Mouse (Mus musculus): ENCODE measurements at regions not wholly inside any gene's neighbourhood (a gene's known extent, or its start where the extent isn't known, plus 50 kb on each side); places are given as distances from the start of the nearest gene placed in this dataset.
"Not testable (repeated sequence)": the region's sequence is repeated elsewhere in the genome, so short reads cannot be mapped to it uniquely, and the experiment has no call there.

DNA sequence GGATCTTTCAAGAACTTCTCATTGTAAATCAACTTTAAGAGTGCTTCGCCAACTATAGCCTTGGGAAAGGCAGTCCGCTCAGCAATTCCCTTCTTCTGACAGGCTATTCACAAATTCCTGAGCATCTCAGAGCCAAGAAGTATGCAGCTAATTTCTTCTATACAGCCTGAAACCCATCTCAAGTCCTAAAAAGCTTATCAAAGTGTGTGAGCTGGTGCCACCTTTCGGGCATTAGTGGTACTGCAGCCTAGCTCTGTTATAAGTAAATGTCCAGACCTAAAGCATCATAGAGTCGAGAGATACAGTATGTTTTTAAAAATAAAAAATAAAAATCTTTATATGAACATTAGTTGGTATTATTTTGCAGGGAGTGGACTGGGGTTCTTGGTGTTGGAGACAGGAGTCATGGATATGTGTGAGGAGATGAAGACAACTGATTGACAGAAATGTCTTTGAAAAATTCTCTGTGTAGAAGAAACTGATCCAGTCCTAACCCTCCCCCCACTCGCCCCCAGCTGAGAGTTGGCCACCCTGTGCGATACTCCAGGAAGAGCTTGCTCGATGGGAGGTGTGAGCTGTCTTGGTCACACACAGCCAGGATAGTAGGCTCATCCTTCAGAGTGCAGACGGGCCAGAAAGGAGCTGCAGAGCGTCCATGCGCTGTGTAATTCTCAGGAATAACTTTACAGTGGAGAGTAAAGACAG, 56.4 kb downstream of the Bod1 start:
- peak; percentile 52 to 82 for DNase-seq (ENCODE audit: extremely low spot score in 1 of 2, low spot score in 1 of 2)

DNA sequence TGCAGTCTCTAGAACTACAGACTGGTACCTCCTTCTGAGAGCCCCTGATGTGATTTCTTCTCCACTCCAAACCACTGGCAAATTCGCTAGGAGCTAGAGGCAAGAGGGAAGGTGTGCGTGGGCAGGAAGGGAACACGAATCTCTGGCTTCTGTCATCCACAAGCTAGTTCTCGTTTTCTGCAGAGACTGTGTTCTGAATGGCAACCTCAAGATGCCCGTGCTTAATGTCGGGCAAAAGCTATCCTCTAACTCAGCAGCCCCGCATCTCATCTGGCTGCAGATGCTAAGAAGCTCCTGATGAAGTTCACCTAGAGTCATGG, 57.3 kb downstream of the Bod1 start:
- DNase-seq (ENCODE audit: extremely low spot score in 1 of 2, low spot score in 1 of 2), result no peak

- DNase-seq (ENCODE audit: extremely low spot score in 1 of 2, low spot score in 1 of 2), result no peak
These were observed 57.8 kb downstream of the Bod1 start for GRCm38 (mm10) chr11:31613688-31614393.

GRCm38 (mm10) chr11:31608458-31608857, 63.2 kb downstream of the Bod1 start:
- no peak for DNase-seq (ENCODE audit: extremely low spot score in 1 of 2, low spot score in 1 of 2)

DNA sequence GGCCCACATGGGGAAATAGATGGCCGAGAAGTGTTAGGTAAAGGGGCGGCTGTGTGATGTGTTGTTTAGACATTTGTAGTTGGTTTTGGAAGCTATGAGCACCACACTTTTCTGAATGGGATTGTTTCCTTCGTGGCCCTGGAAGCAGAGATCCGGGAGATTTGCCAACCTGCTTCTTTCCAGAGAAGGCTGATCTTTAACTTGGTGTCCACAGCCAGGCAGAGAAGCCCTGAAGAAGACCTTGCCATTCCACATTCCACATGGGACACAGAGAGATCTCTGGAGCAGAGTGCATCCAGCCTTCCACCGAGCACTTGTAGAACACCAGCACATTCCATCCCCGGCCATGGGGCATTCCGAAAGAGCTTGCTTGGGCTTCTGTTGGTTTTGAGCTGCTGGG, 70.2 kb downstream of the Bod1 start:
- no peak for DNase-seq (ENCODE audit: extremely low spot score in 1 of 2, low spot score in 1 of 2)

DNA sequence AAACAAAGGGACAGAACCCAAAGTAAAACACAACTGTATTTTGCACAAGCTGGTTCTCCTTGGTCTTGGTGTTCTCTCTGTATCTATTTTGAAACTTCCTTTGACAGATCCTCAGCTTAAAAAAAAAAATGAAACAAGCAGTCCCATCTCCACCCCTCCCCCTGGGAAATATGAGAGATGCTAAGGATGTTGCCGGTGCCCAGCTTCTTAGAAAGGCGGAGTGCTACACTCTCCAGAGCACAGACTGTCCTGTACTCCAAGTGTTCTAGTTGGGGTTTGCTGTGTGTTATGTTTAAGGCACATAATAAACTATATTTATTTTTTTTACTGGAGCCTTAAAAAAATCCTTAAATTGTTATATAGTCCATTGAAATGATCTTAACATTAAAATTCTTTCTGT, 78.1 kb downstream of the Bod1 start:
- no peak for DNase-seq (ENCODE audit: extremely low spot score in 1 of 2, low spot score in 1 of 2)

DNA sequence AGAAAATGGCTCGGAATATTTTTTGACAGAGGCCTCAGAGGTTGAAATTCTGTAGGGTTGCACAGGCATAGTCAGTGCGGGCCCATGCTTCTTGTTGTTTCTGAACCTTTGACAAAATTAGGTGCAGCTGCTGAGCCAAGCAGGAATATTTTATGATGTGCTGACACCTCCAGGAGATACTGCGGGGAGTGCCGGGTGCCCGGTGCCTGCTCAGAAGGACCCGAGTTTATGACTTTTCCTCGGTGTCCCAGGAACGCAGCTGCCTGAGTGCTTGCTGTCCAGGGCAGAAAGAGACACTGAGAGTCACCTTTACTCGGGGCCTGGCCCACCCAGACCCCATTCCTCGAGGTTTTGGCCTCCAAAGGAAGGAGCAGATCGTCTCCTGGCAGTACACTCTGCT, 79.6 kb downstream of the Bod1 start:
- no peak for DNase-seq (ENCODE audit: extremely low spot score in 1 of 2, low spot score in 1 of 2)

- no peak for DNase-seq (ENCODE audit: extremely low spot score in 1 of 2, low spot score in 1 of 2)
These were observed 80.6 kb downstream of the Bod1 start for GRCm38 (mm10) chr11:31591037-31591554.

- DNase-seq (ENCODE audit: extremely low spot score in 1 of 2, low spot score in 1 of 2), result no peak
These were observed 96.7 kb downstream of the Bod1 start for GRCm38 (mm10) chr11:31574941-31575340.

DNA sequence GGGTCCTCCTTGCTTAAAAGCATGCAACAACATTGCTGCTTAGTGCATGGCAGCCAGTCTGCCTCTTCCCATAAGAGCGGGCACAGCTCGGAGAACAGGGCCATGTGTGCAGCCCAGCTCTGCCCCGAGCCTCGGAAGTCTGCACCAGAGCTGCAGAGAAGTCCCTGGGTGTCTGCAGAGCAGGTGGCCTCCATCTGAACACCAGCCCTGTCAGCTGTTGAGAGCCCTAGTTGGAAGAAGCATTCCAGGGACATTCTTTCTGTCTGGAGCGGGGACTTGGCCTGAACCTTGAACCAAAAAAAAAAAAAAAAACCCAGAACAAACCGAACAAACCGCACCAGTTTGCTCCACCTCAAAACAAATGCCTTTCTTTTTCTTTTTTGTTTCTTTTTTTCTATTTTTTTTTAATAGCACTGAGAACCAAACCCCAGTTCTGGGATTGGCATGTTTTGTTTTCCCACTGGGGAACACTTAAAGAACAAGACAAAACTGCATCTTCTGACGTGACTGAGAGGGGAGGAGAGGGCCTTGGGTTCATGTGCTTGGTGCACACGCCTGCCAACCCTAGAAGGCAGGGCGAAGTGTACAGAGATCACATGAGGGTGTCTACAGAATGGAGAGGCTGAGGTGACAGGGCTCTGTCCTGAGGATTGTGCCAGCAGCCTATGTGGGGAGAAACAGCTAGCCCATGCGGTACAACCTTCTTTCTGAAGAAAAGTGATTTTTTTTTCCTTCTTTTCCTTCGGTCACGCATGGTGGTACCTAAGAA, 106.8 kb downstream of the Bod1 start:
- DNase-seq (ENCODE audit: extremely low spot score in 1 of 2, low spot score in 1 of 2), result no peak

- DNase-seq (ENCODE audit: extremely low spot score in 1 of 2, low spot score in 1 of 2), result no peak
These were observed 107.6 kb downstream of the Bod1 start for GRCm38 (mm10) chr11:31563826-31564741.

DNA sequence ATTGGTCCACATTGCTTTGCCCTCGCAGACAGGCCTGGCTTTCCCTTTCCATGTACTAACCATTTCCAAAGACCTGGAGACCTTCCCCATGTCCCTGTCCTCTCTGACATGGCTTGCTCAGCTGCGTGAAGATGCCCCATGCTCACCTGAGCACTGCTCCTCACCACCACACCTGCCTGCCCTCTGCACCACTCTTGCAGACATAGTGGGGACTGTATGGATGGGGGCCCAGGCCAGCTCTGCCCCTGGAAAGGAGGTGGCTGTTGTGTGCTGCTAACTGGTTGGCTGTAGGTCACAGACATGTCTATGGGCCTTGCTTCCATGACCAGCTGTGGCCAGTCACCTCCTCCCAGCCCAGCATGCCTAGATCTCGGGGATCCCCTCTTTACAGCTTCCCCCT, 108.7 kb downstream of the Bod1 start:
- no peak for DNase-seq (ENCODE audit: extremely low spot score in 1 of 2, low spot score in 1 of 2)

- no peak for DNase-seq (ENCODE audit: extremely low spot score in 1 of 2, low spot score in 1 of 2)
These were observed 110.9 kb downstream of the Bod1 start for GRCm38 (mm10) chr11:31560775-31561174.

DNA sequence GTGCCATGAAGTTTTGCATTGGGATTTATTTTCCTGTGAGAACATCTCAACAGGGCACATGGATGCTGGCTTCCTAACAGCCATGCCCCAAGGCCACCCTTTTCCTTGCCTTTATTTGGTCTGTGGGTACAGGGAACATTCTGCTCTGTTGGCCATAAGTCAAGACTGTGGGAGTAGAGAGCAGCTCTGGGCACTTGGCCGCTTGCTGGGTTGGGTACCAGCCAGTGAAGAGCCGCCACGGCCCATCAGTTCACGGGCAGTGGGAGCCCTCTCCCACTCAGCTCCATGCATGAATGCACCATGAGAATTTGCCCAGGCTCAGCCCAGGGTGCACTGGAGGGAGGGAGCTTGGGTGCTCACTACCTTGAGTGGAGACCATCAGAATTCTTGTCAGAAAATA, 116.6 kb downstream of the Bod1 start:
- no peak for DNase-seq (ENCODE audit: extremely low spot score in 1 of 2, low spot score in 1 of 2)

GRCm38 (mm10) chr11:31551614-31552271, 119.9 kb downstream of the Bod1 start:
- no peak for DNase-seq (ENCODE audit: extremely low spot score in 1 of 2, low spot score in 1 of 2)

GRCm38 (mm10) chr11:31550747-31551613, 120.7 kb downstream of the Bod1 start:
- no peak for DNase-seq (ENCODE audit: extremely low spot score in 1 of 2, low spot score in 1 of 2)

- DNase-seq (ENCODE audit: extremely low spot score in 1 of 2, low spot score in 1 of 2), result not testable (repeated sequence)
These were observed 126.2 kb downstream of the Bod1 start for GRCm38 (mm10) chr11:31545514-31545913.

DNA sequence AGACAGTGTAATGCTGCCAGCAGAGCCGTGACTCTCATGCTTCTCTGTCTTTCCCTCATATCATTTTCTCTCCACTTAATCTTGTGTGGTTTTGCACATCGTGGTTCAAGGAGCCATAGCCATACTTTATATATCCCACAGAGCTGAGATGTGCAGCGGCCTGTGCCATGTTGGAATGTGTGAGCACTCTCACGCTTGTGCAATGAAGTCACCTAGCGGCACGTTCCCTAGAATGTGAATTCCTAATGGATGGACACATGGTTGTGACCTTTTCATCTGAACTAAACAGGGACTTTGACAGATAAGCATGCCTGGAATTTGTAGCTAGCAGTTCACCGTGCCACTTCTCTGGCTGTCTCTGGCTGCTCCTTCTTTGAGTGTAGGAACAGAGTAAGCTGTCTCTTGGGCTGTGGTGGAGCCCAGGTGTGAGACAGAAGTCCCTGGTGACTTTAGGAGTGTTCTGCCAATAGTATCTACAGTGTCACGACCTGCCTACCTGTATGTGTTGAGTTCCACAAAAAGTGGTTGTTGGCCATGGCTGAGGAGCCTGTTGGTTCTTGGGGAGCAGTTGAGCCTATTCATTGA, 129.0 kb downstream of the Bod1 start:
- no peak for DNase-seq (ENCODE audit: extremely low spot score in 1 of 2, low spot score in 1 of 2)

DNA sequence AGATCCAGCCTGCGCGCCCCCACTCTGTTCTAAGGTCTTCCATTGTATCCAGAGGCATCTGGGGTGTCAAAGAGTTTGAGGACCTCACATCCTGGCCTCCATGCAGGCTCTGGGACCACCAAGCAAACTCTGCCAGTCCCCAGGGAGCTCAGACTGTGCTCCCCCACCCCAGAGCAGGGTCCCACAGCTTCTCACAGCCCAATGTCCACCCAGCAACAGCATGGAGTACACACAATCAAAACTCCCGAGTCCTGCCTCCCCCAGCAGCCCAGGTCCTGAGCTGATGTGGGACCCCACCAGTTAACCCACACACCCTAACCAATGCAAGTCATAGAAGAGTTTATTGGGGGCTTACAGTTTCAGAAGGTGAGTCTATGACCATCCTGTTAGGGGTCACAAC, 130.3 kb downstream of the Bod1 start:
- DNase-seq (ENCODE audit: extremely low spot score in 1 of 2, low spot score in 1 of 2), result no peak
